Mouse (Mus musculus) frontal cortex, postnatal 36 days (tissue): ENCODE data around the gene Ces2c.
"Not testable (repeated sequence)": the region's sequence is repeated elsewhere in the genome, so short reads cannot be mapped to it uniquely, and the experiment has no call there.

Experiments used
- DNase-seq, 2 experiments: peaks; one replicate each; pipeline ENCODE4 v3.0.0; 2022; ENCODE audit warnings: low spot score in 2 of 2

The Ces2c gene

DNA sequence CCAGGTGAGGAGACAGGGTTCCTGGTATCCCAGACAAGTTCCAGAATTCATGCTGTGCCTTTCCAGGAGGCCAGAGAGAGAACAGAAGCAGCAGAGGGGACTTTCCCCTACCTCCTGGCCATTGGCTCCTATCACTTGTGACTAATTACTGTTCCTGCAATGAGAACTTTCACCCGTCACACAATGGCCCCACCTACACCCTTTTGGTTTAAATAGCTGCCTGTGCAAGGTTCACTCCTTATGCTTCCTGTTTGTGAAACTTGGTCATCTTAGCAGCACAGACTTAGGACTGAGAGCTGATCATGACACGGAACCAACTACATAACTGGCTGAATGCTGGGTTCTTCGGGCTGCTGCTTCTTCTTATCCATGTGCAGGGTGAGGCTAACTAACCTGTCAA, at the start of gene Ces2c:
Ces2c (plus strand) TSS at position 238 of the 400 bp plus-strand sequence.
- no peak for DNase-seq

GRCm38 (mm10) chr8:104799385-104799784, 47.5 kb upstream of the Ces2c start:
- no peak for DNase-seq

GRCm38 (mm10) chr8:104806127-104806526, 40.7 kb upstream of the Ces2c start:
- no peak for DNase-seq

DNA sequence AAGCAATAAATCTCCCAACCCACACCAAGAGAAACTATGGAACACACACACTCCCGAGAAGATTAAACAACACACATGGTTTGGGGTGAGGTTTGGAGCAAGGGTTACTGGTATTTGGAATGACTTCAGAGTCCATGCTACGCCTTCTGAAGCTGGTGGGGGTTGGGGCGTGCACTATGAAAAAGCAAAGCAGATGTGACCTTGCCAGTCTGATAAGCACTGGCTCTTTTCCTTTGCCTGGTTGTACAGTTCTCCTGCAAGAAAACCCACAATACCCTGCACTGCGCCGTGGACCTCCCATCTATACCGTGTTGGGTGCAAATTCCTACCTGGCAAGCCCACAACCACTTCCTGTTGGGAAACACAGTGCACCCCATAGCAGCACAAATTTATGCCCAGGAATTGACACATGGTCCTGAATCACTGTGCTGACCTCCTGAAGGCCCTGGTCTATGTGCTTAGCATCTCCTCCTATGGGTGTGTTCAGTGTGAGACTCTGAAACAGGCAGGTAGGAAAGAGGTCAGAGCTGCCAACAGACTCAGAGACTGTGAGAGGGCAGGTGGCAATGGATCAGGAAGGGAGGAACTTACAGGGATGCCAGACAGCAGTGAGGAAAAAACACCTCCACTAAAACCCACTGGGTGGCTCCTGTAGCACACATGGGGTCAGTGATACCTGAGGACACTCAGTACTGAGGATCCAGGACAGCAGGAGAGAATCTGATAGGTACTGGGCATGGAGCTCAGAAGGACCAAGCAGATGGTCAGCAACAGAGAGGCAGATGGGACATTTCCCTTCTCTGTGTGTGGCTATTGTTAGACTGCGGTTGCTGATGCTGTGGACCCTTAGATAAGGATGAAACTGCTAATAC, 38.1 kb upstream of the Ces2c start:
- no peak for DNase-seq

DNA sequence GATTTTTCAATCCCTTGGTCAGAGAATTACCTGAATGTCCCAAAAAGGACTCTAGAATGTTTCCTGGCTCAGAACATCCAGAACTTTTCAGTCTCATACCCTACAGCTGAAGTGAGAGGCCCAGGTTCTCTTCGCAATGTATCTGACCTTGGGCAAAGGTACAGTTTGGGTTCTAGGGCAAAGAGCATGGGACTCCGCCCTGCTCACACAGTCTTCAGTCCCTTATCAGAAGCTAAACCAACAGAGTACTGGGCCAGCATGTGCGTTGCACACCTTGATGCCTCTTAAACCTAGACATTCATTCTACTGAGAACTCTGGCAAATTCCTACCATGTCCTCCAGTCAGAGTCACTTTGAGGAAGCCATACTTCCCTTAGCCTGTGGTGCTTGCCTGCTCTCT, 37.4 kb upstream of the Ces2c start:
- no peak for DNase-seq

GRCm38 (mm10) chr8:104826912-104827311, 20.0 kb upstream of the Ces2c start:
- no peak for DNase-seq

- DNase-seq, result no peak
Measured at GRCm38 (mm10) chr8:104828221-104828620, 18.6 kb upstream of the Ces2c start.

DNA sequence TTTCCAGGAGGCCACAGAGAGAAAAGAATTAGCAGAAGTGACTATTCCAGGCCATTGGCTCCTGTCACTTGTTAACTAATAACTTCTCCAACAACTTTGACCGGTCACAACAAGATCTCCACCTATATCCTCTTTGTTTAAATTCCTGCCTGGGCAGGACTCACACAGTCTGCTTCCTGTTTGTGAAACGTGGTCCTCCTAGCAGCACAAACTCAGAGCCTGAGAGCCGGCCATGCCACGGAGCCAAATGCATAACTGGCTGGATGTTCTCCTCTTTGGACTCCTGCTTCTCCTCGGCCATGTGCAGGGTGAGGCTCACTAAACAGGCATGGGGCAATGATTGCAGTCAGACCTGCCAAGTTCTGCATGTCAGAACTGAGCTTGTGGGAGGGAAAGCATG, 15.4 kb upstream of the Ces2c start, which contains the start of gene Ces2b:
Ces2b (plus strand) TSS at position 133 of the 400 bp plus-strand sequence.
- no peak for DNase-seq

- no peak for DNase-seq
Measured at GRCm38 (mm10) chr8:104841360-104842078, 5.3 kb upstream of the Ces2c start.

DNA sequence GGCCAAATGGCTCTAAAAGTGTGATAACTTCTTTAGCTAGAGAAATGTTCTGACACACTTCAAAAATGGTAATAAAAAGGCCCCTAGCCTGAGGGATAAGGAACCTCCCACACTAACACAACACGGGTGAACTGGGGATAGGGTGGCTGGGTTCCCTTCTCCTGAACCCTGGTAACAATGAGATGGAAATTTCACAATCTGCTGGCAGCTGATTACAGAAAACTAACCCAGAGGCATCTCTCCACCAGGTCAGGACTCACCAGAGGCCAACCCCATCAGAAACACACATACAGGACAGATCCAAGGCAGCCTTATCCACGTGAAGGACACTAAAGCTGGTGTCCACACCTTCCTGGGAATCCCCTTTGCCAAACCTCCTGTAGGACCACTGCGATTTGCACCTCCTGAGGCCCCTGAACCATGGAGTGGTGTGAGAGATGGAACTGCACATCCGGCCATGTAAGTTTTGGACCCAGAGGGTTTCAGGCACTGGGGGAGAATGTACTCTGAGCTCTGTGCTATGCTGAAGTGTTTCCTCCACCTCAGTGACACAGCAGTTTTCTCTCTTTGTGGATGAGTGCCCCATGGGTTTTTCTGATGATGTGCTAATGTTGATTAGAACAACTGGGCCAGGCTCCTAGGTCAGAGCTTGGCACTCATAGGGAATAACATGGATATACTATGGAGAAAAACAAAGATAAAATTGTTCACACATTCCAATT, 1.0 kb downstream of the Ces2c start:
- DNase-seq, result no peak

DNA sequence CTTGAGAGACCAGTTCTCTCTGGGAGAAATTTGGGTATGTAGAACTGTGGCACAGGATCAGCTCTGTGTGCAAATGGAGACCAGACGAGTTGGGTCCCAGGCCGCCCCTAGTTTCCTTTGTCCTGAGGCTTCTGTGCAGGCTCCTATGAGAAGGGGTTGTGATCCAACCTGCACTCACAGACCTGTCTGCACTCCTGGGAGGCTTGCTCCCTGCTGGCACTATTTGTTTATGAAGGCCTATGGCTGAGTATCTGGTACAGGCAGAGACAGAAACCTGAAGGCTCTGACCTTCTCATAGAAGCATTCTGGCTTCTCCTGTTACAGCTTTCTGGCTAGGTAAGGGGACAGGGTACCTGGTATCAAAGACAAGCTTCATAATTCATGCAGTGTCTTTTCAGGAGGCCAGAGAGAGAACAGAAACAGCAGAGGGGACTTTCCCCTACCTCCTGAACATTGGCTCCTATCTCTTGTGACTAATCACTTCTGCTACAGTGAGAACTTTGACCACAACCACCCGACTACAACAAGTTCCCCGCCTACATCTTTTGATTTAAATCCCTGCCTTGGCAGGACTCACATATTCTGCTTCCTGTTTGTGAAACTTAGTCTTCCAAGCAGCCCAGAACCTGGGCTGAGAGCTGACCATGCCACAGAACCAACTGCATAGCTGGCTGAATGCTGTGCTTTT, 20.1 kb downstream of the Ces2c start:
- not testable (repeated sequence) for DNase-seq

DNA sequence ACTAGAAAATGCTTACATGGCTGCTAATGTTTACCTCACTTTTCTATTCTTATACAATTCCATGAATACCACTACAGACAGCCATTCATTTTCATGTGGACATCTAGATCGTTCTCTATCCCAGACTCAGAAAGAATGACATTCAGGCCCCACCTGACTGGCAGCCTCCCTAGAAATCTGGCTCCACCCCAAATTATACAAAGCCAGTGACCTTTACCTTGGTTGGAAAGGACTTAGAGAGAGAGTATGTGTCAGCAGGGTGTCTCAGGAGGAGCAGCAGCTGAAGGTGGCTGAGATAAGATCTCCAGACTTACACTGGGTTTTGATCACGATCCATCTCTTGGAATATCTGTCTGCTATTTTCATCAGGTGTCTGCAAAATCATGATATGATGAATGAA, 22.0 kb downstream of the Ces2c start:
- not testable (repeated sequence) for DNase-seq

DNA sequence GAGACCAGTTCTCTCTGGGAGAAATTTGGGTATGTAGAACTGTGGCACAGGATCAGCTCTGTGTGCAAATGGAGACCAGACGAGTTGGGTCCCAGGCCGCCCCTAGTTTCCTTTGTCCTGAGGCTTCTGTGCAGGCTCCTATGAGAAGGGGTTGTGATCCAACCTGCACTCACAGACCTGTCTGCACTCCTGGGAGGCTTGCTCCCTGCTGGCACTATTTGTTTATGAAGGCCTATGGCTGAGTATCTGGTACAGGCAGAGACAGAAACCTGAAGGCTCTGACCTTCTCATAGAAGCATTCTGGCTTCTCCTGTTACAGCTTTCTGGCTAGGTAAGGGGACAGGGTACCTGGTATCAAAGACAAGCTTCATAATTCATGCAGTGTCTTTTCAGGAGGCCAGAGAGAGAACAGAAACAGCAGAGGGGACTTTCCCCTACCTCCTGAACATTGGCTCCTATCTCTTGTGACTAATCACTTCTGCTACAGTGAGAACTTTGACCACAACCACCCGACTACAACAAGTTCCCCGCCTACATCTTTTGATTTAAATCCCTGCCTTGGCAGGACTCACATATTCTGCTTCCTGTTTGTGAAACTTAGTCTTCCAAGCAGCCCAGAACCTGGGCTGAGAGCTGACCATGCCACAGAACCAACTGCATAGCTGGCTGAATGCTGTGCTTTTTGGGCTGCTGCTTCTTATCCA, 39.5 kb downstream of the Ces2c start:
- DNase-seq, result not testable (repeated sequence)

DNA sequence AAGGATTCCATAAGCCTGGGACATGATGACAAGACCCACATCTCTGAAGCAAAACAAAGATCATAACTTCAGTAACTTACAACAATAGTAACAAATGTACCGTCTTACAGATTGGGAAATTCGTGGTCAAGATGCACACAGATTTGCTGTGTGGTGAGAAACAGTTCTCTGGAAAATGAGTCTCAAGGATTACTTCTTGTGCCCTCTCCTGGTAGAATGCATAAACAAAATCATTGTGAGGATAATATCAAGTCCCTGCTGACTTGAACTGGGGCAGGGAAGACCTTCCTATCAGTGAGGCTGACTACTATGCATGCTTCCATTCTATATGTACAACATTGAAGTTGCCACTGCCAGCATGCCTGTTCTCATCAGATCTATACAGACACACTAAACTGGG, 54.9 kb downstream of the Ces2c start:
- no peak for DNase-seq
